Comparison of ENCODE assay signal across 9 mouse cellular contexts in the genomic region with DNA sequence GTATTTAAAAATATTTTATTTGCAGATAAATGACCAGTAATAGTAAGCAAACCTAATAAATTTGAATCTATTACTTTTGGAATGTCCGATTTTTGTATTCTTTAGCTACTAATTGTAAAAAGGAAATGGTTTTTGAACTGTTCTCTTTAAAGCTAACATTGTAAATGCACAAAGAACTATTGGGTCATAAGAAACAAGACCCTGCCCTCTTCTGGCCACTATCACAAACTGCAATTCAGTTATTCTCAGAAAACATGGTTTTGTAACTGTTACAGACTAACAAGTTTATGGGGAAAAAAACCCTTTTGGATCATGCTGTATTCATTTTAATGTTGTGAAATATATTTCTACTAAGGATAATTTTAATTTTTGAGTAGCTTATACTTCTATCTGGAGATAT. TPM values are rescaled to one million over a fixed set of nuclear protein-coding genes. Genes with fewer than 3 reads are reported as not detected.
DNase-seq lines count a peak whose midpoint lies in the region.
"Had no signal": no experiment of that assay in that cellular context is flagged by ENCODE, and none has a peak within 500 bp of the region (broad histone marks: within the 10 kb centered on the region; RNA-seq: fewer than 3 reads in every experiment).

No protein-coding gene starts in this region.

- peak; percentile 23 for DNase-seq in embryo, embryonic 10 days (ENCODE audit: low spot score)
- no peak for DNase-seq in embryo, embryonic 9.5 days (ENCODE audit: extremely low spot score)
- peak; percentile 2 for DNase-seq in left cerebral cortex, adult 11 months (ENCODE audit: low spot score)
- DNase-seq in left cerebral cortex, adult 8-10 months (ENCODE audit: low spot score in 2 of 2) = no peak
- peak; percentile 63 for DNase-seq in 3T3-L1 (ENCODE audit: low read depth, low spot score)
- peak; percentile 36 for DNase-seq in R1 (ENCODE audit: low read depth, low spot score)
- DNase-seq in cerebellum, postnatal 25 days = no peak
- no peak for DNase-seq in ovary, postnatal 10 days (ENCODE audit: low spot score)

RNA-seq across cellular contexts. Expression of gene Dmrta1, which starts 13.5 kb away (rescaled TPM):
- total RNA-seq in left cerebral cortex, adult 8-10 months (2022) = under 1 TPM in 3 of 4 experiments, not detected in 1; 0.20 to 0.21 (median 0.21) TPM
- total RNA-seq: gastrocnemius, adult 8-10 months had no signal

Comparison
In these comparisons a context has a peak if more than half of its experiments do, and no peak if none do; other contexts are left out.
1. DNase-seq: peak in embryo, embryonic 10 days (single experiment), left cerebral cortex, adult 11 months (single experiment), 3T3-L1 (single experiment) and R1 (single experiment); none in embryo, embryonic 9.5 days (single experiment), left cerebral cortex, adult 8-10 months (0 of 2), cerebellum, postnatal 25 days (0 of 2) and ovary, postnatal 10 days (single experiment).